Mouse (Mus musculus) urinary bladder, postnatal 25 days (tissue): ENCODE measurements around the gene Prdx2.

ENCODE experiments used
- DNase-seq: peaks from one replicate; pipeline ENCODE4 v3.0.0; 2022; ENCODE audit warnings: low spot score

Prdx2 gene

GRCm38 (mm10) chr8:84969241-84970134 lies at the start of gene Prdx2, which contains the start of the genes Gm49661 and Rnaseh2a:
Gene Prdx2 (plus strand): TSS chr8:84969587.
Gene Gm49661 (minus strand): TSS chr8:84969433.
Gene Rnaseh2a (minus strand): TSS chr8:84969767.
- DNase-seq, result peak; percentile 71

- no peak for DNase-seq
These were observed 47.8 kb upstream of the Prdx2 start for GRCm38 (mm10) chr8:84921596-84921995.

- no peak for DNase-seq
These were observed 43.8 kb upstream of the Prdx2 start for GRCm38 (mm10) chr8:84925557-84925956.

GRCm38 (mm10) chr8:84927513-84927912 lies 41.9 kb upstream of the Prdx2 start:
- DNase-seq, result no peak

- peak; percentile 73 for DNase-seq
These were observed 40.7 kb upstream of the Prdx2 start for GRCm38 (mm10) chr8:84928456-84929306.

GRCm38 (mm10) chr8:84930582-84930981 lies 38.8 kb upstream of the Prdx2 start:
- no peak for DNase-seq

- no peak for DNase-seq
These were observed 35.4 kb upstream of the Prdx2 start for GRCm38 (mm10) chr8:84933767-84934559.

GRCm38 (mm10) chr8:84934860-84935259 lies 34.5 kb upstream of the Prdx2 start:
- no peak for DNase-seq

GRCm38 (mm10) chr8:84935489-84935888 lies 33.9 kb upstream of the Prdx2 start:
- DNase-seq, result no peak

- no peak for DNase-seq
These were observed 33.1 kb upstream of the Prdx2 start for GRCm38 (mm10) chr8:84936041-84936961.

- peak; percentile 52 for DNase-seq
These were observed 32.3 kb upstream of the Prdx2 start, which contains the start of gene Mast1 for GRCm38 (mm10) chr8:84936962-84937546. Gene Mast1 (minus strand): TSS chr8:84937359.

GRCm38 (mm10) chr8:84937620-84938485 lies 31.5 kb upstream of the Prdx2 start:
- no peak for DNase-seq

- DNase-seq, result no peak
These were observed 25.7 kb upstream of the Prdx2 start for GRCm38 (mm10) chr8:84943699-84944098.

- no peak for DNase-seq
These were observed 24.8 kb upstream of the Prdx2 start for GRCm38 (mm10) chr8:84944478-84945160.

GRCm38 (mm10) chr8:84945235-84945632 lies 24.2 kb upstream of the Prdx2 start:
- DNase-seq, result no peak

GRCm38 (mm10) chr8:84945633-84946527 lies 23.5 kb upstream of the Prdx2 start:
- no peak for DNase-seq

- DNase-seq, result no peak
These were observed 22.7 kb upstream of the Prdx2 start, which contains the start of gene Rtbdn for GRCm38 (mm10) chr8:84946528-84947240. Gene Rtbdn (plus strand): TSS chr8:84946991.
